Mouse (Mus musculus) ES-E14 (cell line): ENCODE measurements around the gene Cpa5.

ENCODE experiments used
- HCFC1 ChIP-seq: IDR thresholded peaks from 2 replicates; pipeline ENCODE4 v1.6.1; 2012; ENCODE audit warnings: low read length, inconsistent platforms, borderline replicate concordance; ENCODE audit not compliant: insufficient read depth
- MAFK ChIP-seq: IDR thresholded peaks from 2 replicates; pipeline ENCODE4 v1.6.1; 2014; ENCODE audit warnings: mild to moderate bottlenecking, low read depth, low read length, inconsistent platforms; ENCODE audit not compliant: insufficient read depth
- ZC3H11A ChIP-seq: IDR thresholded peaks from 2 replicates; pipeline ENCODE4 v1.6.1; 2012; ENCODE audit warnings: low read depth, mild to moderate bottlenecking, inconsistent platforms, low read length, borderline replicate concordance
- ZNF384 ChIP-seq: IDR thresholded peaks from 2 replicates; pipeline ENCODE4 v1.6.1; 2012; ENCODE audit warnings: low read depth, low read length, inconsistent platforms

- TF ChIP-seq MAFK (no peak), ZNF384 (no peak), HCFC1 (no peak), ZC3H11A (no peak)
Observed at GRCm38 (mm10) chr6:30678482-30678881, 67.7 kb downstream of the Cpa5 start.
